In the genomic region with DNA sequence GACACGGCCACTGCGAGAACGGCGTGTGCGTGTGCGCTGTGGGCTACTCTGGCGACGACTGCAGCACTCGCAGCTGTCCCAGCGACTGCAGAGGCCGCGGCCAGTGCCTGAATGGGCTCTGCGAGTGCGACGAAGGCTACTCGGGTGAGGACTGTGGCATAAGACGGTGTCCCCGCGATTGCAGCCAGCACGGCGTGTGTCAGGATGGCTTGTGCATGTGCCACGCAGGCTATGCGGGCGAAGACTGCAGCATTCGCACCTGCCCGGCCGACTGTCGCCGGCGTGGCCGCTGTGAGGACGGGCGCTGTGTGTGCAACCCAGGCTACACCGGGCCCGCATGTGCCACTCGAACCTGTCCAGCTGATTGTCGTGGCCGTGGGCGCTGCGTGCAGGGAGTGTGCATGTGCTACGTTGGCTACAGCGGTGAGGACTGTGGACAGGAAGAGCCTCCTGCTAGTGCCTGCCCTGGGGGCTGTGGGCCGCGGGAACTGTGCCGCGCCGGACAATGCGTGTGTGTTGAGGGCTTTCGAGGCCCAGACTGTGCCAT, we compare ENCODE assay signal across 9 mouse cellular contexts. TPM values are rescaled to one million over a fixed set of nuclear protein-coding genes. Genes with fewer than 3 reads are reported as not detected.
A peak's percentile ranks its signal among the peaks of the same experiment; 100 is the strongest.
DNase-seq lines count a peak whose midpoint lies in the region; ATAC-seq and TF ChIP-seq lines count a peak whose summit lies in the region.
"Had no signal": no experiment of that assay in that cellular context is flagged by ENCODE, and none has a peak within 500 bp of the region (broad histone marks: within the 10 kb centered on the region; RNA-seq: fewer than 3 reads in every experiment).

No protein-coding gene starts in this region.

- peak overlapping the region; percentile 53; the same call in 1 of the 2 replicates for H3K9ac ChIP-seq in limb, embryonic 13.5 days

- peaks cover 16% of the 10 kb centered on the region for H3K4me1 ChIP-seq in limb, embryonic 13.5 days

- no peak for ATAC-seq in limb, embryonic 13.5 days (ENCODE audit: low FRiP score, low read depth)

- DNase-seq in gastrocnemius, adult 2 months, result no peak
- DNase-seq in gastrocnemius, adult 18-20 months (ENCODE audit: low spot score), result no peak
- peak; percentile 19 for DNase-seq in retina, postnatal 1 day
- DNase-seq in retina, embryonic 14.5 days (ENCODE audit: low spot score), result no peak
- no peak for DNase-seq in adipocyte (ENCODE audit: low spot score)
- no peak for DNase-seq in urinary bladder, postnatal 10 days (ENCODE audit: low spot score)
- no peak for DNase-seq in cerebellum, postnatal 14 days
- DNase-seq: adrenal gland, postnatal 10 days had no signal

- no peak overlapping the region for H3K27ac ChIP-seq in gastrocnemius, adult 2 months
- H3K27ac ChIP-seq in limb, embryonic 13.5 days, result no peak overlapping the region

- no peaks in the 10 kb centered on the region for H3K36me3 ChIP-seq in limb, embryonic 13.5 days

- no peak for TF ChIP-seq CTCF in gastrocnemius, adult 2 months (IDR thresholded peaks at IDR 0.05)

- H3K9me3 ChIP-seq in limb, embryonic 13.5 days, result no peaks in the 10 kb centered on the region

- peak overlapping the region; percentile 68 for H3K4me2 ChIP-seq in limb, embryonic 13.5 days (replicated peaks)

- H3K4me3 ChIP-seq in gastrocnemius, adult 2 months, result peak overlapping the region; percentile 47; the same call in 1 of the 2 replicates
- peak overlapping the region; percentile 42 for H3K4me3 ChIP-seq in limb, embryonic 13.5 days

- WGBS in limb, embryonic 13.5 days, result 32% methylated on average over 49 of the region's 49 CpGs

- intact Hi-C loops in gastrocnemius, adult 2 months (cut with DNase I), result no loop called here

- peaks cover 92% of the 10 kb centered on the region for H3K27me3 ChIP-seq in limb, embryonic 13.5 days

RNA-seq across cellular contexts. Expression of a gene that starts 2.0 kb away (rescaled TPM):
- 10 to 100 TPM; 30.7 to 41.6 TPM for total RNA-seq in gastrocnemius, adult 2 months (2021)
- total RNA-seq in gastrocnemius, adult 18-20 months (2021), result 10 to 100 TPM; 28.3 to 32.8 TPM
- 0.09 TPM in 2 replicates for polyA plus RNA-seq in limb, embryonic 13.5 days (2015; fragmentation: Nextera tagmentation; extraction: Ambion mirVana)

RNA-seq across cellular contexts. Expression of a gene that starts 25.4 kb away (rescaled TPM):
- total RNA-seq in gastrocnemius, adult 2 months (2021), result 1 to 10 TPM; 7.1 to 9.1 TPM
- total RNA-seq in gastrocnemius, adult 18-20 months (2021), result 1 to 10 TPM; 5.9 to 7.9 TPM
- polyA plus RNA-seq in limb, embryonic 13.5 days (2015; fragmentation: Nextera tagmentation; extraction: Ambion mirVana), result 97.6 and 99.6 TPM in 2 replicates

RNA-seq across cellular contexts. Expression of a gene that starts 27.8 kb away (rescaled TPM):
- total RNA-seq in gastrocnemius, adult 2 months (2021), result 1 to 10 TPM; 4.5 to 9.3 TPM
- 1 to 10 TPM; 5.7 to 6.0 TPM for total RNA-seq in gastrocnemius, adult 18-20 months (2021)
- polyA plus RNA-seq in limb, embryonic 13.5 days (2015; fragmentation: Nextera tagmentation; extraction: Ambion mirVana), result 16.5 and 18.8 TPM in 2 replicates

RNA-seq across cellular contexts. Expression of a gene that starts 43.0 kb away (rescaled TPM):
- total RNA-seq in gastrocnemius, adult 2 months (2021), result under 1 TPM; 0.28 to 0.36 TPM
- under 1 TPM; 0.30 to 0.38 TPM for total RNA-seq in gastrocnemius, adult 18-20 months (2021)
- 0.25 and 0.40 TPM in 2 replicates for polyA plus RNA-seq in limb, embryonic 13.5 days (2015; fragmentation: Nextera tagmentation; extraction: Ambion mirVana)

RNA-seq across cellular contexts. Expression of a gene that starts 44.0 kb away (rescaled TPM):
- total RNA-seq in gastrocnemius, adult 2 months (2021), result 10 to 100 TPM; 40.5 to 42.2 TPM
- total RNA-seq in gastrocnemius, adult 18-20 months (2021), result 10 to 100 TPM; 36.0 to 38.3 TPM
- polyA plus RNA-seq in limb, embryonic 13.5 days (2015; fragmentation: Nextera tagmentation; extraction: Ambion mirVana), result 22.8 and 24.4 TPM in 2 replicates
